Mouse (Mus musculus): ENCODE data around the gene Ankrd52.
"Not testable (repeated sequence)": the region's sequence is repeated elsewhere in the genome, so short reads cannot be mapped to it uniquely, and the experiment has no call there.

Ankrd52 gene

GRCm38 (mm10) chr10:128376455-128377211, at the start of gene Ankrd52:
TSS of gene Ankrd52 (plus strand) at chr10:128377115.
- peak; percentile 79 for DNase-seq

DNA sequence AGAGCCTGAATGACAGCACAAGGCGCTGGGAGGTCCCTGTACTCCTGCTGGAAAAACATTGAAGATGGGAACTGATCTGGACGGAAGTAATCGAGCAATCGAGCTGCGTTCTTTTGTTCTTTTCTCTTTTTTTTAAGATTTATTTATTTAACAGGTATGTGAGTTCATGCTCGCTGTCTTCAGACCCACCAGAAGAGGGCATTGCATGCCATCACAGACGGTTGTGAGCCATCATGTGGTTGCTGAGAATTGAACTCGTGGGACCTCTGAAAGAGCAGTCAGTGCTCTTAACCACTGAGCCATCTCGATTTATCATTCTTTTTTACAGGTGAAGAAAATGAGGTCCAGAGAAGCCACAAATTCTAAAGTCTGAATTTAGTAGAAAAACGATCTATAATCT, 49.3 kb upstream of the Ankrd52 start:
- DNase-seq, result no peak

DNA sequence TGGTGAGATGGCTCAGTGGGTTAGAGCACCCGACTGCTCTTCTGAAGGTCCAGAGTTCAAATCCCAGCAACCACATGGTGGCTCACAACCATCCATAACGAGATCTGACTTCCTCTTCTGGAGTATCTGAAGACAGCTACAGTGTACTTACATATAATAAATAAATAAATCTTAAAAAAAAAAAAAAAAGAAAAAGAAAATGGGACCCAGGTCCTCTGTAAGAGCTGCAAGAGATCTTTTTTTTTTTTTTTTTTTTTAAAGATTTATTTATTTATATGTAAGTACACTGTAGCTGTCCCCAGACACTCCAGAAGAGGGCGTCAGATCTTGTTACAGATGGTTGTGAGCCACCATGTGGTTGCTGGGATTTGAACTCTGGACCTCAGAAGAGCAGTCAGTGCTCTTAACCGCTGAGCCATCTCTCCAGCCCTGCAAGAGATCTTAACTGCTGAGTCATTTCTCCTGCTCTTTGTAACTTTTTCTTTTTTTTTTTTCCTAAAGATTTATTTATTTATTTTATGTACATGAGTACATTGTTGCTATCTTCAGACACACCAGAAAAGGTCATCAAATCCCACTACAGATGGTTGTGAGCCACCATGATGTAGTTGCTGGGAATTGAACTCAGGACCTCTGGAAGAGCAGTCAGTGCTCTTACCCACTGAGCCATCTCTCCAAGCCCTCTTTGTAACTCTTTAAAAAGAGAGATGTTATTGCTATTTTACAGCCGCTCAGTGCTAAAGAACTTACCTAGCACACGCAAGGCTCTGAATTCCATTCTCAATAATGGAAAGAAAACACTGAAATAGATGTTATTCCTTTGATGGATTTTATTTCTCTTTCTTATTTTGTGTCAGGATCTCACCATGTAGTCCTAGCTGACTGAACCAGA, 44.3 kb upstream of the Ankrd52 start:
- not testable (repeated sequence) for DNase-seq

DNA sequence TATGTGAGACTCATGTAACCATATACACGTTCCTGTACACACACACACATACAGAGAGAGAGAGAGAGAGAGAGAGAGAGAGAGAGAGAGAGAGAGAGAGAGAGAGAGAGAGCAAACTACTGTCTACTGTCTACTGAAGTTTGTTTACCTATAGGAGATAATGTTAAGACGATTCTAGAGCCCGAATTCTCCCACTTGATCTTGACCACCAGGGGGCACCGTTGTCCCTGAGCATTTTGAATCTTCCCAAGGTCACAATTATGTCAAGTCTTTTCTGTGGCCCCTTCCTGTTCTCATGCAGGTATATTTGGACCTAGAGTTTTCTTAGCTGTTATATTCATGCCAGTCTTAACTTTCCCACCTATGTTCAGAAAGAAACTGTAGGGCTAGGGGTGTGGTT, 41.3 kb upstream of the Ankrd52 start:
- DNase-seq, result peak; percentile 56

GRCm38 (mm10) chr10:128336195-128336594, 40.7 kb upstream of the Ankrd52 start:
- no peak for DNase-seq

- DNase-seq, result no peak
Measured at GRCm38 (mm10) chr10:128336597-128336996, 40.3 kb upstream of the Ankrd52 start.

- peak; percentile 96 for DNase-seq
Measured at GRCm38 (mm10) chr10:128337306-128338181, 39.4 kb upstream of the Ankrd52 start, which contains the start of gene Cs. TSS of gene Cs (plus strand) at chr10:128337734.

DNA sequence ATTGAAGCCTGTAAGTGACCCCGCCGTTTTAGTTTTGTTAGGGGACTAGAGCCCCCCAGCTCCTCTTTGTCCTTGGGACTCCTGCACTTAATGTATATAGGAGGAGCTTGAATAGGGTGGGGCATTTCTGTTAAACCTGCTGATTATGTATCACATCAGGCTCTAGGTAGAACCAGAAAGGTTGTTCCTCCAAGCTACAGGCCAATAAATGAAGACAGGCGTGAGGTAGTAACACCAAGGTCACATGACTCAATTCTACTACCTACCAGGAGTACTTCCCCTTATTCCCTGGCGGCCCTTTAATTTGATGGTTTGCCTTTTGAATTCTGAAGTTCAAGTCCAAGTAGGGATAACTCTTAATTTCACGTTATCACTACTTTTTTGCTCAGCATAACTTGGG, 38.5 kb upstream of the Ankrd52 start:
- no peak for DNase-seq

DNA sequence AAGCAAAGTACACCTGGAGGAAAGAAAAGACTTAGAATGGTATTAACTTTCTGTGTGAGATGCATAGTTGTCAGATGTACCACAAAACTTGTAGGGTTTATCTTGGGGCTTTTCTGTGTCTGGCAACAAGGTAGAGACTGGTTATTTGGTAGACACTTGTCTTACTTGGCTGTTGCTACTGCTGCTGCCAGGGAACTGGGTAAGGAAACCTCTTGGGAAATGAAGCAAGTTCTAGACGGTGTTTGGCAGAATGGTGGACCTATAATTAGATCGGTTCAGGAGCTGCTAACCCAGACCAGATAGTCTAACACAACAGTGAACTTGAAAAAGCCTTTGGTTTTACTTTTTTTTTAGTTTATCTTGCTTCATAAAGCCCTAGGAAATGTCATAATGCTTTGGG, 38.0 kb upstream of the Ankrd52 start:
- DNase-seq, result no peak

DNA sequence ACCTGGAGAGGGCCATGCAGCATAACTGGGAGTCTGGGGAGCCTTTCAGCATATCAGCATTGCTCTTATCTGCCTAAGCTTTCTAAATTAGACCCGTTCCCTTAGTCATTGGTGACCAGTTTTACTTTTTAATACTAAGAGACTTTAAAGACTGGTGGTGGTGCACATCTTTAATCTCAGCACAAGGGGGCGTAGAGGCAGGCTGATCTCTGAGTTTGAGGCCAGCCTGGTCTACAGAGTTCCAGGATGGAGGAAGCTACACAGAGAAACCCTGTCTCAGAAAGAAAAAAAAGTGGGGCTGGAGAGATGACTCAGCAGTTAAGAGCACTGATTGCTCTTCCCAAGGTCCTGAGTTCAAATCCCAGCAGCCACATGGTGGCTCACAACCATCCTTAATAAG, 36.7 kb upstream of the Ankrd52 start:
- DNase-seq, result no peak

DNA sequence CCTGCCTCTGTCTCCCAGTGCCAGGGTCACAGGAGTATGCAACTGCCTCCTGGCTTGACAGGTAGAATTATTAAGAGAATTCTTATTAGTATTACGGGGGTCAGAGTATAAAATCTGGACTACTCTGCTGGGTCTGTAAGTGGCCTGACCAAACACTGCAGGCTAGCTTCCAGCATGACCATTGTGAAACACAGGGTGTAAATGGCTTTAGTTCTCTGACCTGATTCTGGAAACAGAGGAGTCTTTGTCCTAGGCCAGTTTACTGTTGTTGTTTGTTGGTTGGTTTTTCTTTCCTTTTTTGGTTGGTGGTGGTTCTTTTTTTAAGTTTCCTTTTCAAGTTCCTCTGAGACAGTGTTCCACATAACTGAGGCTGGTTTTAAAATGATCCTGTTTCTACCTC, 33.5 kb upstream of the Ankrd52 start:
- DNase-seq, result no peak

- DNase-seq, result peak; percentile 74
Measured at GRCm38 (mm10) chr10:128344568-128345275, 32.2 kb upstream of the Ankrd52 start.

DNA sequence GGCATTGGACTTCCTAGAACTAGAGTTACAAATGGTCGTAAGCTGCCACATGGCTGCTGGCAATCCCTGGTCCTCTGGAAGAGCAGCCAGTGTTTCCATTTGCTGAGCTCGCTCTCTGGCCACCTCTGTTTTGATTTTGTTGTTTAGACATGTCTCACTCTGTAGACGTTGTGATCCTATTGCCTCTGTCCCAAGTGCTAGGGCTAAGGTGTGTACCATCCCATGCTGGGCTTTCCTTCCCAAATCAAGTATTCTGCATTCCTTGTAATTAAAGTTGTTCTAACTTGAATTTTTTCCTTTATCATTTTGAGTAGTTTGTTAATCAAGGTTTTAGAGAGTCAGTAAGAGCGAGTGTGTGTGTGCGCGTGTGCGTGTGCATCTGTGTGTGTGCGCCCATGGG, 29.4 kb upstream of the Ankrd52 start:
- no peak for DNase-seq

DNA sequence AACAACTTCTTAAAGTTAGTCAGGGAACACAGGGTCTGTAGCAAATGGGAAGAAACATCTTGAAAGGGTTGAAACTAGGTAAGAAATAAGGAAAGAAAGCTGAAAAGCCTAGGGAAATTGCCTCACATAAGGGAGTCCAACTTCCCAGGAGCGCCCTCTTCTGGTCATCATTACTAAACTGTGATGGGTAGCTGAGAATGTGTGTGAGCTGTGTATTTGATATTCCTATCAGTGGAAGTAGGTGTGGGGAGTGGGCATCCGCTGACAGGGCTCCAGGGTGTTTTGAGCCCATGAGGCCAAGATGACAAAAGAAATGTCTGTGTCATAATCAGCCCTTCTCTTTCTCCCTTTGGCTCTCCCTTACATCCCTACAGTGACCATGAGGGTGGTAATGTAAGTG, 18.1 kb upstream of the Ankrd52 start:
- DNase-seq, result no peak

DNA sequence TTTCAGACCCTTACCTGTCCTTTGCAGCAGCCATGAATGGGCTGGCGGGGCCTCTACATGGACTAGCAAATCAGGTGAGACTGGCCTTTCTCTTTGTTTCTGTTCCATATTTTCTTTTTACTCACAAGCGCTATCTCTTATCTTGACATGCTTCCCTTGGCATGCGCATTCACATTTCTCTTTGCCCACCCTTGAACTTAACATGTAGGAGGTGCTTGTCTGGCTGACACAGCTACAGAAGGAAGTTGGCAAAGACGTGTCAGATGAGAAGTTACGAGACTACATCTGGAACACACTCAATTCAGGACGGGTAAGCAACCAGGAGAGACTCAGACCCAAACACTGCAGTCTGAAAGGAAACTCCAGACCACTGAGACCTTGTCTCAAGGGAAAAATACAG, 17.7 kb upstream of the Ankrd52 start:
- DNase-seq, result no peak

- no peak for DNase-seq
Measured at GRCm38 (mm10) chr10:128361836-128362235, 15.1 kb upstream of the Ankrd52 start.

DNA sequence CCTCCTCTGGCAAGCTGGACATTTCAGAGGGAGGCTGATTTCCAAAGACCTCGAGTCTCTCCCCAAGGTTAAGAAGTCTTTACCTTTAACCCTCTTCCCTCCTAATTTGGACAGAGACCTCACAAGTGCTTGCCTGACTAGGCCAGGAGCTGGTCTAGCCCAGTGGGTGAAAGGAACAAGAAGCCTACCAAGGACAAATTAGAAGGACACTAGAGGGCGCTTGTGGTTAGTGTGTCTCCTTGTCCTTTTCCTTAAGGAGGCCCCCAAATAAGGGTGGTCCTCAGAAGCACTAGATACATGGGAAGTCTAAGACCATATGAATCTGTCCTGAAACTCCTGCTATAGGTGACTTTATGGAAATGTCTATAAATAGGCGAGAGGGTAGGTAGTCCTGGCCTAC, 14.3 kb upstream of the Ankrd52 start:
- DNase-seq, result no peak

- peak; percentile 87 for DNase-seq
Measured at GRCm38 (mm10) chr10:128367899-128368401, 9.0 kb upstream of the Ankrd52 start.

DNA sequence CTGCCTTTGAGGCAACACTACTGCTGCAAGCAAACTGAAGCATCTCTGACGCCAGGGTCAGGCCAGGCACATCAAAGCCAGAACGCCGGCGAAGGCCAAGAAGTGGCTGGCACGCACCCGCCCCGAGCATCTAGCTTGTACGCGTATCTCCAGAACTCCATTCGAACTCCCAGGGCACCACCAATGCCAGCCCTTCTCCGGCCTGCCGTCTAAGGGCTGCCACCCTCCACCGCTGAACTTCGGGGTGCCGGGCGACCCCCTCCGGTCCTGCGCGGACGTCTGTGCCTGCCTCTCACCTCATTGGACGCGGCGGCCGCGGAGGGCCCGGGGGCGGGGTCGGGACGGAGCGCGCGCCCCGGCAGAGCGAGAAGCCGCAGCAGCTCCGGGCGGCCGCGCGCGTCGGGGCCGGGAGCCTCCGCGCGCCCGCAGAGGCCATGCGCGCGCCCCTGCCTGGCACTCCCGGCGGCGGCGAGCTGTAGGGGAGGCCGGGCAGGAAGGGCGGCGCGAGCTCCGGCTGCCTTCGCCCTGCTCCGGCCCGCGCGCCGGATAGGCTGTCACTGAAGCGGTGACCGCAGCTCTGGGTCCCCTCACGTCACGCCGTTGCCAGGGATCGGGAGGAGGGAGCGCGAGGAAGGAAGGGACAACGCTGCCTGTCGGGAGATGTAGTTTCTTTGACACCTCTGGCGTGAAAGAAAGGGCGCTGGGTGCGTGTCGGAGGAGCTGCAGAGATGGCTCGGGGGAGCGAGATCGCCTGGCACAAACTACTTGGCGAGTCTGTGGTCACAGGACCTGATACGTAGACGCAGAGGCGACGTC, 8.3 kb upstream of the Ankrd52 start, which contains the start of gene Coq10a:
Coq10a (minus strand) TSS at position 596 of the 816 bp plus-strand sequence.
- peak; percentile 95 for DNase-seq

GRCm38 (mm10) chr10:128369218-128369543, 7.7 kb upstream of the Ankrd52 start:
- no peak for DNase-seq

- DNase-seq, result no peak
Measured at GRCm38 (mm10) chr10:128369599-128369998, 7.3 kb upstream of the Ankrd52 start.

Data from kidney, adult 11 months (tissue).